Comparison of ENCODE assay signal across 10 mouse cellular contexts in the genomic region with DNA sequence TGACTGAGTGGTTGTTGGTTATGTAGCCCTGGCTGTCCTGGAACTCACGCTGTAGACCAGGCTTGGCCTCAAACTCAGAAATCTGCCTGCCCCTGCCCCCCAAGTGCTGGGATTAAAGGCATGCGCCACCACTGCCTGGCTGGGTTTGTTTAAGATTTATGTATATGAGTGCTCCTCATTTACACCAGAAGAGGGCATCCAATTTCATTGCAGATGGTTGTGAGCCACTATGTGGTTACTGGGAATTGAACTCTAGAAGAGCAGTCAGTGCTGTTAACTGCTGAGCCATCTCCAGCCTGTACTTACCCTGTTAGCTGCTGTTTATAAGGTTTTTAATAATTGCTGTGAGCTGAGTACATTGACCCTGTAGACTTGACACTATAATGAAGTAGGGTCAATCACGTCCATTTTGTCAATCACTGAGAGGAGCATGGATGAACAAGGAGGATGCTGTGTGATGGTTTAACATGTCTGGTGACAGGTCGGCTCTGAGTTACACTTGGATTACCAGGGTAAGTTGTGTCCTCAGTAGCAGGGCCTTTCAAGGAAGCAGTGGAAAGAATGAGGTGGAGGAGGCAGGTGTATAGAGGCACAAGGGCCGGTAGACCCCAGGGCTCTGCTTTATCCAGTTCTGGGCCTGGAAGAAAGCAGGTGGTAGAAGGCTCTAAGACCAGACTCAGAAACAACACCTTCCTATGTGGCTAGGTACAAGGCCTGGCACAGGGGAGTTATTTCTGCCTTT. TPM values are rescaled to one million over a fixed set of nuclear protein-coding genes. Genes with fewer than 3 reads are reported as not detected.
A peak's percentile ranks its signal among the peaks of the same experiment; 100 is the strongest.
DNase-seq lines count a peak whose midpoint lies in the region; ATAC-seq lines count a peak whose summit lies in the region.
"Had no signal": no experiment of that assay in that cellular context is flagged by ENCODE, and none has a peak within 500 bp of the region (broad histone marks: within the 10 kb centered on the region; RNA-seq: fewer than 3 reads in every experiment).

No protein-coding gene starts in this region.

- peak; percentile 59 for DNase-seq in intestine, embryonic 14.5 days (ENCODE audit: low spot score)
- peak; percentile 67 for DNase-seq in 416B (ENCODE audit: low read depth)
- peak; percentile 63 for DNase-seq in ES-CJ7 (ENCODE audit: low read depth, low spot score)
- peak; percentile 46 for DNase-seq in induced T-regulatory cell, adult 2 months (ENCODE audit: low read depth)
- no peak for DNase-seq in urinary bladder, postnatal 14 days (ENCODE audit: low spot score)
- no peak for DNase-seq in left cerebral cortex, adult 9 months (ENCODE audit: low spot score in 2 of 2)

- no peaks in the 10 kb centered on the region for H3K9me3 ChIP-seq in intestine, embryonic 14.5 days (ENCODE audit: control insufficient read depth, low read length)
- H3K9me3 ChIP-seq in intestine, embryonic 16.5 days (ENCODE audit: control insufficient read depth, low read length), result no peaks in the 10 kb centered on the region
- H3K9me3 ChIP-seq: forebrain, embryonic 15.5 days; stomach, embryonic 15.5 days had no signal

- ATAC-seq in intestine, embryonic 14.5 days (replicated peaks; ENCODE audit: low FRiP score, low TSS enrichment, low read depth), result no peak
- no peak for ATAC-seq in intestine, embryonic 16.5 days
- ATAC-seq: forebrain, embryonic 15.5 days had no signal

- H3K4me2 ChIP-seq in intestine, embryonic 14.5 days (ENCODE audit: low read length), result no peak overlapping the region
- H3K4me2 ChIP-seq in intestine, embryonic 16.5 days (ENCODE audit: low read depth, low read length), result no peak overlapping the region
- H3K4me2 ChIP-seq: forebrain, embryonic 15.5 days; hindbrain, embryonic 14.5 days; stomach, embryonic 15.5 days had no signal

- H3K9ac ChIP-seq in intestine, embryonic 14.5 days (ENCODE audit: low read length), result no peak overlapping the region
- no peak overlapping the region for H3K9ac ChIP-seq in intestine, embryonic 16.5 days (ENCODE audit: low read depth, low read length)
- H3K9ac ChIP-seq: forebrain, embryonic 15.5 days; hindbrain, embryonic 14.5 days; stomach, embryonic 15.5 days had no signal

- WGBS in intestine, embryonic 14.5 days, result 53% methylated on average over 5 of the region's 5 CpGs
- WGBS in intestine, embryonic 16.5 days, result 55% methylated on average over 5 of the region's 5 CpGs

- peaks cover 8% of the 10 kb centered on the region for H3K4me1 ChIP-seq in intestine, embryonic 14.5 days (replicated peaks; ENCODE audit: control insufficient read depth, insufficient read depth, low read length)
- H3K4me1 ChIP-seq in intestine, embryonic 16.5 days (ENCODE audit: control insufficient read depth, insufficient read depth, low read length), result peaks cover 11% of the 10 kb centered on the region

- no peak overlapping the region for H3K4me3 ChIP-seq in intestine, embryonic 14.5 days (ENCODE audit: low read depth, low read length)
- H3K4me3 ChIP-seq in intestine, embryonic 16.5 days (ENCODE audit: low read length), result no peak overlapping the region
- H3K4me3 ChIP-seq: forebrain, embryonic 15.5 days; stomach, embryonic 15.5 days had no signal

- peaks cover 5% of the 10 kb centered on the region; the same call in 1 of the 2 replicates for H3K27me3 ChIP-seq in intestine, embryonic 14.5 days (replicated peaks; ENCODE audit: control insufficient read depth, insufficient read depth, low read length)
- peaks cover 2% of the 10 kb centered on the region for H3K27me3 ChIP-seq in intestine, embryonic 16.5 days (replicated peaks; ENCODE audit: control insufficient read depth, insufficient read depth, low read length)
- H3K27me3 ChIP-seq: forebrain, embryonic 15.5 days had no signal

- peaks cover 35% of the 10 kb centered on the region for H3K36me3 ChIP-seq in intestine, embryonic 14.5 days (ENCODE audit: control insufficient read depth, insufficient read depth, low read length)
- peaks cover 9% of the 10 kb centered on the region for H3K36me3 ChIP-seq in intestine, embryonic 16.5 days (ENCODE audit: control insufficient read depth, insufficient read depth, low read length)

- H3K27ac ChIP-seq in intestine, embryonic 14.5 days (ENCODE audit: low read depth), result no peak overlapping the region
- H3K27ac ChIP-seq in intestine, embryonic 16.5 days (ENCODE audit: low read length), result no peak overlapping the region
- H3K27ac ChIP-seq: hindbrain, embryonic 14.5 days; stomach, embryonic 15.5 days had no signal

RNA-seq across cellular contexts. Expression of gene Rpl19, which starts 4.4 kb away (rescaled TPM):
- polyA plus RNA-seq in intestine, embryonic 14.5 days (2014; fragmentation: Nextera tagmentation; extraction: Ambion mirVana), result 1,242 TPM in 2 replicates
- 990 and 1,058 TPM in 2 replicates for polyA plus RNA-seq in intestine, embryonic 16.5 days (2015; fragmentation: Nextera tagmentation; extraction: Ambion mirVana)

RNA-seq across cellular contexts. Expression of gene Cacnb1, which starts 8.0 kb away (rescaled TPM):
- 7.5 and 8.0 TPM in 2 replicates for polyA plus RNA-seq in intestine, embryonic 14.5 days (2014; fragmentation: Nextera tagmentation; extraction: Ambion mirVana)
- polyA plus RNA-seq in intestine, embryonic 16.5 days (2015; fragmentation: Nextera tagmentation; extraction: Ambion mirVana), result 5.1 TPM in 2 replicates

RNA-seq across cellular contexts. Expression of gene Stac2, which starts 22.4 kb away (rescaled TPM):
- polyA plus RNA-seq in intestine, embryonic 14.5 days (2014; fragmentation: Nextera tagmentation; extraction: Ambion mirVana), result 0.35 and 0.43 TPM in 2 replicates
- 0.29 TPM in 2 replicates for polyA plus RNA-seq in intestine, embryonic 16.5 days (2015; fragmentation: Nextera tagmentation; extraction: Ambion mirVana)

RNA-seq across cellular contexts. Expression of gene Arl5c, which starts 34.9 kb away (rescaled TPM):
- 9.6 and 13.8 TPM in 2 replicates for polyA plus RNA-seq in intestine, embryonic 14.5 days (2014; fragmentation: Nextera tagmentation; extraction: Ambion mirVana)
- 9.0 and 9.9 TPM in 2 replicates for polyA plus RNA-seq in intestine, embryonic 16.5 days (2015; fragmentation: Nextera tagmentation; extraction: Ambion mirVana)

RNA-seq across cellular contexts. Expression of gene Plxdc1, which starts 44.6 kb away (rescaled TPM):
- polyA plus RNA-seq in intestine, embryonic 14.5 days (2014; fragmentation: Nextera tagmentation; extraction: Ambion mirVana), result 0.09 and 0.30 TPM in 2 replicates
- 0.34 and 0.65 TPM in 2 replicates for polyA plus RNA-seq in intestine, embryonic 16.5 days (2015; fragmentation: Nextera tagmentation; extraction: Ambion mirVana)

Comparison
In these comparisons a context has a peak if more than half of its experiments do, and no peak if none do; other contexts are left out.
1. DNase-seq: peak in intestine, embryonic 14.5 days (single experiment), 416B (single experiment), ES-CJ7 (single experiment) and induced T-regulatory cell, adult 2 months (single experiment); none in urinary bladder, postnatal 14 days (single experiment) and left cerebral cortex, adult 9 months (0 of 2).